Mouse (Mus musculus) midbrain, embryonic 10.5 days (tissue): Measurements from ENCODE around the gene Hinfp. TPM values are rescaled to one million over a fixed set of nuclear protein-coding genes. Genes with fewer than 3 reads are reported as not detected.
A peak's percentile ranks its signal among the peaks of the same experiment; 100 is the strongest.

Source experiments
- DNase-seq: peaks from one replicate; pipeline ENCODE4 v3.0.0-alpha.2; 2017; ENCODE audit warnings: low spot score
- H3K27ac ChIP-seq: fragments of 300-500 bp; sonication (generic); replicated peaks from 2 replicates; pipeline ENCODE4 v1.5.1; 2016; ENCODE audit warnings: mild to moderate bottlenecking
- H3K27me3 ChIP-seq: fragments of 300-500 bp; sonication (generic); 2 replicates; pipeline ENCODE4 v1.6.1; 2016; ENCODE audit warnings: low read depth, mild to moderate bottlenecking; ENCODE audit not compliant: poor library complexity, severe bottlenecking
- H3K36me3 ChIP-seq: fragments of 300-500 bp; sonication (generic); 2 replicates; pipeline ENCODE4 v1.6.1; 2016; ENCODE audit warnings: mild to moderate bottlenecking, moderate library complexity
- H3K4me1 ChIP-seq: fragments of 300-500 bp; sonication (generic); 2 replicates; pipeline ENCODE4 v1.6.1; 2016
- H3K4me3 ChIP-seq: fragments of 300-500 bp; sonication (generic); 2 replicates; pipeline ENCODE4 v1.5.1; 2016; ENCODE audit warnings: mild to moderate bottlenecking, moderate library complexity
- H3K9me3 ChIP-seq: fragments of 300-500 bp; sonication (generic); replicated peaks from 2 replicates; pipeline ENCODE4 v1.6.1; 2016; ENCODE audit warnings: mild to moderate bottlenecking
- WGBS: fragments of 180-500 bp; shearing (Covaris S2); methylation state at CpG from one replicate; pipeline ENCODE4 v1.1.7; 2016; 5-methylcytosine and 5-hydroxymethylcytosine counted together
- polyA plus RNA-seq: library from polyadenylated mRNA; unstranded; fragments of >200 nt; fragmentation: Nextera tagmentation; extraction: Ambion mirVana; gene quantifications from 2 replicates; pipeline ENCODE4 v1.2.1, GENCODE M21; 2016

The Hinfp gene
- polyA plus RNA-seq, 1 experiment from 2014 or later, result 29.4 TPM

DNA sequence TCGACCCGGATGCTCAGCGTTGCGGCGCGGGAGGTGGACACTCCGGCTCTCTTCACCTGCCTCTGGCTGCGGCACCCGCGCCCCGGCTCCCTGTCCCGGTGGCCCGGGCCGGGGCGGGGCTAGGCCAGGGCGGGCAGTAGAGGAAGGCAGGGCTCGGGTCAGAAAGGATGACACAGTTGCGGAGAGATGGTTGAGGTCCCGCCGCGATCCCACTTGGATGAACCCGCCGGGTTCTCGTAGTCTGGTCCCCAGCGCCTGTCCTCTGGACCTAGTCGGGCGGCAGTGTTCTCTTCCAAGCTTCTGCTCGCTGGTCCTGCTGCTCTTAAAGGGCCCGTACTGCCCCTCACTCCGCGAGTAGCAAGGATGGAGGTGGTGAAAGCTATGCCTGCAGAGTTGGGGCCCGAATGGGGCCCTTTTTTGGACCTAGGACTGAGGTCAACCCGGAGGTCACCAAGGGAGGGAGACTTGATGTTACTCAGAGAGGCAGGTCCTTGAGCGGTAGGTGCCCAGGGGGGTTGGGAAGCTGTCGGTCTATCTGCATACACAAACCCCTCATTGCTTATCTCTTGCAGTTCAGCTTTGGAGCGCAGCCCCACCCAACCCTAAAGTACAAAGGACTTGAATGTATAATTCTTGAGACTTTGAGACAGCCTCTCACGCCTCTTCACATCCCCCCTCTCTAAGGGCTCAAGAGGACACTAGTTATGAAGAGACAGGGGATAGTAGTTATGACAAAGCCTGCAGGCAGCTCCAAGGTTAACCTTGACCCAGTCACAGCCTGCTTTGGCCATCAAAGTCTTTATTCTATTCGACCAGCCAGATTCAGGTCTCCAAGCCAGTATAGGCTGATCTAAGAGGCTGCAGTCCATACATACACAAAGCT is 17.2 kb downstream of the Hinfp start, which contains the start of gene Abcg4:
Abcg4 (minus strand) TSS at position 540 of the 883 bp plus-strand sequence.
- Histone ChIP-seq H3K36me3 (peaks cover 38% of the 10 kb centered on the region), H3K9me3 (peaks cover 8% of the 10 kb centered on the region; the same call in 1 of the 2 replicates), H3K4me3 (peak within 1 kb of the TSS; percentile 82), H3K27ac (peak within 1 kb of the TSS; percentile 79), H3K4me1 (peaks cover 40% of the 10 kb centered on the region), H3K27me3 (peaks cover 46% of the 10 kb centered on the region)
- WGBS, result 1% methylated on average over 38 of the region's 38 CpGs
- peak; percentile 74 for DNase-seq

DNA sequence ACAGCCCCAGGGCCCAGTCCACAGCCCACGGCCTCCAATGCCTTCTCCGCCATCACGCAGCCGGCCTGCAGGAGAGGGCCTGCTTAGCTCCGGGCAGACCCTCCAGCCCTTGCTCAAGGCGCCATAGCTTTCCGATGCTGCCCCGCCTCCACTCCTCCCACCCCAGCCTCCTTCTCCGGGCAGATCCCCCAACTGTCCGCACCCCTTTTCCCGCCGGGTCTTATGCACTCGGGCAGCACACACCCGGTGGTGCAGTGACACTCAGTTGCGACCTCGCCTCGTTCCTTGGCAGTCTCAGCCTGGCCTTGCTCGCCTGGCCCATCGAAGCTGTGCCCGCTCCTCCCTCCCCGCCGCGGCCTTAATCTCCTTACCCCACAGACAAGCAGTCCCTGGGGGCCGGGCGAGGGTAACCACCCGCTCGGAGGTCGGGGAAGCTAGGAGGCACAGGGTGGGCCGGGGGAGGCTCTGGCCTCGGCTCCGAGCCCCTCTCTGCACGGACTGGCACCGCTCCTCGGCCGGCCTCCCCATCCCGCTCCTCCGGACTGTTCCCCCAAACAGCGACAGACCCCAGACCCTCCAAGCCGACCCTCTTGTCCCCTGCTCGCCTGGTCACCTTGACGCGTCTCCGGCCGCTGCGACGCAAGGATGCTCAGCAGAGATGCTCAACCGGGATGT is 17.9 kb downstream of the Hinfp start:
- peaks cover 8% of the 10 kb centered on the region; the same call in 1 of the 2 replicates for H3K9me3 ChIP-seq
- peaks cover 40% of the 10 kb centered on the region for H3K4me1 ChIP-seq
- no peak for DNase-seq
- peaks cover 46% of the 10 kb centered on the region for H3K27me3 ChIP-seq
- WGBS, result under 1% methylated on average over 47 of the region's 47 CpGs
- H3K36me3 ChIP-seq, result peaks cover 30% of the 10 kb centered on the region
- peak overlapping the region; percentile 82 for H3K4me3 ChIP-seq
- peak overlapping the region; percentile 79 for H3K27ac ChIP-seq

DNA sequence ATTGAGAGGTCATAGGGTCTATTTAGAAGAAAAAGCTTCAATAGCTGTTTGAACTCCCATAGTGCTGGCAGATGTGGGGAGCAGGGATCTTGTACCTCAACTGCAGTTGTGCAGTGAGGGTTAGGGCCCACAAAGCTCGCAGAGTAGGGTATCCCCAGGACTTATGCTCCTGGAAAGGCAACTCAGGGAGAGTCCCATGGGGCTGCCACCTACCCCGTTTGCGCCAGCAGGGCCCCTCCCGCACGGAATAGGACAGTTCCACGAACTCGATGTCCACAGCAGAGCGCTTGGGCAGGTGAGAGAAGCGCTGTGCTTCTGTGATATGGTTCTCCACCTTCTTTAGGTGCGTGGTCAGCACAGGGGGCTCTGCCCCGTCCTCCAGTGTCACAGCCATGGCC is 18.5 kb downstream of the Hinfp start:
- Histone ChIP-seq H3K27me3 (peaks cover 46% of the 10 kb centered on the region), H3K27ac (peak overlapping the region; percentile 79), H3K4me3 (peak overlapping the region; percentile 82), H3K4me1 (peaks cover 40% of the 10 kb centered on the region), H3K36me3 (peaks cover 24% of the 10 kb centered on the region), H3K9me3 (peaks cover 8% of the 10 kb centered on the region; the same call in 1 of the 2 replicates)
- DNase-seq, result no peak
- WGBS, result 6% methylated on average over 11 of the region's 11 CpGs

DNA sequence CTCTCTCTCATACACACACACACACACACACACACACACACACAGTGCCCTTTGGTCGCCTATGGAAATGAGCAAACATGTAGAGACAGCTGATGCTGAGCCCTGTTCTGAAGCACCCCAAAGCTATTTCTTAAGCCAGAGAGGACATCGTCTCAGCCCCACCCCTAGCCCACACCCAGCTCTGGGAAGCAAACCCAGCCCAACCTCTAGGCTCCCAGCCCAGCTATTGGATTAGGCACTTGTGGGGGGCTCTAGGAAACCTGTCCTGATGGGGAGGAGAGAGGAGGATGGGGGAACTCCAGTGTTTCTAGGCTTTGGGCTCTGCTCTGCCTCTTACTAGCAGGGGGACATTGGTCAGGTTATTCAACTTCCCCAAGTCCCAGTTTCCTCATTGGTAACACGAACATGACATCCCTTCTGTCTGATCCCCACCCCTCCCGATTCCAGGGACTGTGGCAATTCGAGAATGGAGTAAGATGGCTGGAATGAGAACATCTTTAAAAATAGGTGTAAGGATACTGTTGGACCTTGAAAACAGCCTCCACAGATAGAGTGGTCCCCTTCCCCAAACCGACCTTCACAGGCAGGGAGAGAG is 19.1 kb downstream of the Hinfp start:
- 10% methylated on average over 6 of the region's 6 CpGs for WGBS
- peaks cover 8% of the 10 kb centered on the region; the same call in 1 of the 2 replicates for H3K9me3 ChIP-seq
- peaks cover 46% of the 10 kb centered on the region for H3K27me3 ChIP-seq
- H3K4me1 ChIP-seq, result peaks cover 40% of the 10 kb centered on the region
- DNase-seq, result no peak
- H3K27ac ChIP-seq, result peak overlapping the region; percentile 79; the same call in 1 of the 2 replicates
- H3K36me3 ChIP-seq, result peaks cover 22% of the 10 kb centered on the region
- peak overlapping the region; percentile 82; the same call in 1 of the 2 replicates for H3K4me3 ChIP-seq

DNA sequence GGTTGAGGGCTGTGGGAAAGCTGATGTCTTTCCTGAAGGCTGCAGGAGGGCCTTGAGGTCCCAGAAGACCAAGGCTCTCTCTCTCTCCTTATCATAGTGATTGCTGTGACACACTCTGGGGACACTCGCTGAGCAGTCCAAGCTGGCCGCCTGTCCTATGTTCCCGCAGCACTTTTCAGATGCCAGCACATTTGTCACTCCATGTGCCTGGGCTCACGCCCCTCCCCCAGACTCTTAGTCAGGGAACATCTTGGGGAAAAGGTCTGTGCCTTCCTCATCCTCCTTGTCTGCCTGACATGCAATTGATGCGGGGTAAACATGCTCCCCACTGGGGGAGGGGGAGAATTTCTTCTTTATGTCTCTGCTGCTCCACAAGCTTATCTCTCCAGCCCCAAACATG is 22.3 kb downstream of the Hinfp start:
- peaks cover 27% of the 10 kb centered on the region for H3K4me1 ChIP-seq
- peaks cover 36% of the 10 kb centered on the region for H3K36me3 ChIP-seq
- DNase-seq, result no peak
- 85% methylated on average over 5 of the region's 5 CpGs for WGBS
- H3K27me3 ChIP-seq, result peaks cover 27% of the 10 kb centered on the region
- H3K9me3 ChIP-seq, result no peaks in the 10 kb centered on the region
- H3K27ac ChIP-seq, result no peak overlapping the region
- H3K4me3 ChIP-seq, result no peak overlapping the region

DNA sequence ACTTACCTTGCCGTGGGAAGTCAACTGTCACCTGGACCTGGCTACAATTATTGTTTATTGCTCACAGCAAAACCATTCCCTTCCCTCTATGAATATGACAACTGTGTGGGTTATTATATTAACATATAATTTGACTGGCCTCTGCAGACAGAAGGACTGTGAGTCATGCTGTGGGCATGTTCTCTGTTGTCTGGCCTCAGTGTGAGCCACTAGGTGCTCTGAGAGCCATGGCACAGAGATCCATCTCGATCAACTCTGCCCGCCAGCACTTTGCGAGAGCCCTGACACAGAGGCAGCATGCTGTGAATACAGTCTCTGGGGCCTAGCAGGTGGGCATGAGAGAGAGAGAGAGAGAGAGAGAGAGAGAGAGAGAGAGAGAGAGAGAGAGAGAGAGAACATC is 35.5 kb downstream of the Hinfp start:
- Histone ChIP-seq H3K4me1 (peaks cover 24% of the 10 kb centered on the region), H3K27ac (no peak overlapping the region), H3K27me3 (no peaks in the 10 kb centered on the region), H3K4me3 (no peak overlapping the region), H3K36me3 (peaks cover 16% of the 10 kb centered on the region), H3K9me3 (no peaks in the 10 kb centered on the region)
- DNase-seq, result no peak
- 91% methylated on average over 4 of the region's 4 CpGs for whole genome bisulfite sequencing

DNA sequence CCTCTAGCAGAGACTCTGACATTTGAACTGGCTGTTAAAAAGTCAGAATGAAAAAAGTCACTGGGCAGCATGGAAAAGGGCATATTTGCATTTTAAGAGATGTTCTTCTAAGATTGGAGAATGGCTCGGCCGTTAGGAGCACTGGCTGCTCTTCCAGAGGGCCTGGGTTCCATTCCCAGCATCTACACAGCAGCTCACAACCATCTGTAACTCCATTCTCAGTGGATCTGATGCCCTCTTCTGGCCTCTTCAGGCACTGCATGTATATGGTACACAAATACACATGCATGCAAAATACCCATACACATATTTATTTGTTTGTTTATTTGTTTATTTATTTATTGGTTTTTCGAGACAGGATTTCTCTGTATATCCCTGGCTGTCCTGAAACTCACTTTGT is 36.4 kb downstream of the Hinfp start:
- Histone ChIP-seq H3K9me3 (no peaks in the 10 kb centered on the region), H3K27me3 (no peaks in the 10 kb centered on the region), H3K4me3 (no peak overlapping the region), H3K27ac (no peak overlapping the region), H3K4me1 (peaks cover 30% of the 10 kb centered on the region), H3K36me3 (peaks cover 8% of the 10 kb centered on the region)
- no peak for DNase-seq
- WGBS, result 82% methylated on average over 3 of the region's 3 CpGs

DNA sequence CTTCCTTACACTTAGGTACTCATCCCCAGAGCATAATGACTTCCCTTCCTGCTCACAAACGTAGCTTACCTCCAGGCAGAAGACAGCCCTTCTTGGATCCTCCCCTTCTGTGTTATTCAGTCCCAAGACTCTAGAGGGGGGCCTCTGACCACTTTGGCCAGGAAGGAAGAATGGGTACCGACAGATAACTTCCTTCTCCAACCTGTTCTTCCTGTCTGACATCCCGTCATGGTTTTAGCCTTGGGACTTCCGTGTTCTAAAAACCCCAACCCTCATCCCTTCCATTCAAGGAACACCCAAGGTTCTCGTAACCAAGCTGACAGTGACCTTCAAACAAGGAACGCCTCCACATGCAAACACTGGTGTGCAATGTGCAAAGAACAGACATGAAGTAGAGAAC is 37.0 kb downstream of the Hinfp start, which contains the start of gene Nlrx1:
Nlrx1 (minus strand) TSS at position 168 of the 400 bp plus-strand sequence.
- DNase-seq, result no peak
- Histone ChIP-seq H3K27ac (peak within 1 kb of the TSS; percentile 90), H3K36me3 (0 out of 2 replicates have a peak, but pooled peaks cover 2% of the 10 kb centered on the region), H3K27me3 (no peaks in the 10 kb centered on the region), H3K4me1 (peaks cover 30% of the 10 kb centered on the region), H3K9me3 (no peaks in the 10 kb centered on the region), H3K4me3 (peak within 1 kb of the TSS; percentile 65)
- WGBS, result 89% methylated on average over 6 of the region's 6 CpGs

DNA sequence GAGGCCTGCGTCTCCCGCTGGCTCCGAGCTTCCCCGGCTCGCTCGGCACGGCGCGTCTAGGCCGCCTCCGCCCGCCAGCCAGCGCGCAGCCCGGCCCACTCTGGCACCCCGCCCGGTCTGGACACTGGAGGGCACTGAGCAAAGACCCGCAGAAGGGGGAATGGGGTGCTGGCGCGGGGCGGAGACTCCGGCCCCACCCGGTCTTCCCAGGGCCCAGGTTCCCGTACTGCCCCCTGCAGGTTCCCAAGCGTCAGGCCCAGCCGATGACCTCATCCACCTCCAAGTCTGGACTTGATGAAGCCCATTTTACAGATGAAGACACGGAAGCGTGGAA is 37.5 kb downstream of the Hinfp start:
- DNase-seq, result peak; percentile 77
- H3K27me3 ChIP-seq, result no peaks in the 10 kb centered on the region

DNA sequence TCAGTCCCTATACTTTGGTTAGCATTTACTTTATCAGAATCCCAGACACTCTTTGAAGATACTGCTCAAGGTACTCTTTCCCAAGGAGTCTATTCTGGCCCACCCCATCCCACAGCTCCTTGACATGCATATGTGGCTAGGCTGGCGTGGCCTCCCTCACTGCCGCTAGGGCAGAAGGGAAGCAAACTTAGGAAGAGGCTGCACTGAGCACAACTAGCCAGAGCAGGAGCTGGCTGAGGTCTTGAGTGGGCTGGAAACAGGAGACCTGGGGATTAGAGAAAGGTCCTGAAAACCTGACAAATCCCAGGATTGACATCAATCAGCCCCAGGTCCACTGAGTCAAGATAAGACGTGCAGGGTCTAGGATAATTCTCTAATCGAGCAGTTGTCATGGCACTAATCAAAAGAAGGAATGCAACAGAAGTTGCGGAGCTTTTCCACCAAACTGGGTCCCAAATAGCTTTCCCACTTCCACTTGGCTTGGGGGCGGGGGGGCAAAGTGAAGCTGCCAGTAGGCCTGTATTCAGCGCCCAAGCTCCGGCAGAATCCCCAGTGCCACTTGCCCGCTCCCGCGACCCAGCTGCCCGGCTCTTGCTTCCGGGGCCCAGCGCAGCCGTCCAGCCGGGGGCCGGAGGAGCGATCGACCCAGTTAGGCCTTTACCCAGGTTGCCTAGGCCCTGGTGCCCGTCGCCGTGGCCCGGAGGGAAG is 38.0 kb downstream of the Hinfp start:
- H3K9me3 ChIP-seq, result no peaks in the 10 kb centered on the region
- H3K27me3 ChIP-seq, result no peaks in the 10 kb centered on the region
- 9% methylated on average over 23 of the region's 23 CpGs for WGBS
- peak overlapping the region; percentile 90 for H3K27ac ChIP-seq
- peak overlapping the region; percentile 65 for H3K4me3 ChIP-seq
- H3K36me3 ChIP-seq, result no peaks in the 10 kb centered on the region
- H3K4me1 ChIP-seq, result peaks cover 30% of the 10 kb centered on the region
- DNase-seq, result peak; percentile 44

More for the DNA sequence above, 37.5 kb downstream of the Hinfp start:
- H3K36me3 ChIP-seq, result no peaks in the 10 kb centered on the region
- H3K9me3 ChIP-seq, result no peaks in the 10 kb centered on the region
- peak overlapping the region; percentile 90 for H3K27ac ChIP-seq
- 7% methylated on average over 28 of the region's 28 CpGs for WGBS
- peak overlapping the region; percentile 65 for H3K4me3 ChIP-seq
- peaks cover 30% of the 10 kb centered on the region for H3K4me1 ChIP-seq

DNA sequence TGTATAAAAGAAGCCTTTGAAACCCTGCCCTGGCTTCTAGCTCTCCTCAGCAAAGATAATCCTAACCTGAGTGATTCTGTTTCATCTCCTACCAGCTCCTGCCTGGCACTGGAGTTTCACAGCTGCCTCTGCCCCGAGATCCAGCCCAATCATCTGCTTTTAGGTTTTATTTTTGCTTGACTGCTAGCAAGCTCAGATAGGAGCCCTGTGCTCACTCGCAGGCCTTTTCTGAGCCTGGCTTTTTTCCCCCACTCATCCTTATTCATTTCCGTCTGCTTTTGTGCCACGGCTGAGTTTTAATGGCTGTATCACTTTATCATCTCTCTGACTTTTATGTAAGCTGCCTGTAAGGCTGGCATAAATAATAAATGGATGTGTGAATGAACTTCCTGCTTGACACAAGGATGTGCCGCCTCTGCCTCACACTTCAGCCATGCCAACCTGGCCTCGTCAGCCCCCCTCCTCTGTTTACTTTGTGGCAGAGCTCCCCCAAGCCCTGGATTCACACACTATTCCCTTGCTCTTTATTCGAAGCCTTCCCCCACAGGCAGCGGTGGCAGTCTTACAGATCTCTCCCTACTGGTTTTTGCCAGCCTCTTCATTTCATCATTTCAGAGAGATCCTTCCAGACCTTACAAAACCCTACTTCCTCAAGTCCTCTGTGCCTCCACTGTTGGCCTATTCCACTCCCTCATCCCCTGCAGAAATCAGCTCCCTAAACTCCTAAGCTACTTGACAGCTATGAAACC is 38.8 kb downstream of the Hinfp start:
- peaks cover 30% of the 10 kb centered on the region for H3K4me1 ChIP-seq
- no peaks in the 10 kb centered on the region for H3K9me3 ChIP-seq
- no peak overlapping the region for H3K27ac ChIP-seq
- 71% methylated on average over 8 of the region's 8 CpGs for WGBS
- no peak for DNase-seq
- no peaks in the 10 kb centered on the region for H3K27me3 ChIP-seq
- no peak overlapping the region for H3K4me3 ChIP-seq
- no peaks in the 10 kb centered on the region for H3K36me3 ChIP-seq
